Mouse (Mus musculus) thymus, postnatal 0 days (tissue): ENCODE results near the gene Mmp17. TPM values are rescaled to one million over a fixed set of nuclear protein-coding genes. Genes with fewer than 3 reads are reported as not detected.

ENCODE experiments used
- DNase-seq: peaks from one replicate; pipeline ENCODE4 v3.0.0-alpha.2; 2015; ENCODE audit warnings: low spot score
- polyA plus RNA-seq: library from polyadenylated mRNA; unstranded; fragments of >200 nt; fragmentation: Nextera tagmentation; extraction: Ambion mirVana; gene quantifications from 2 replicates; pipeline ENCODE4 v1.2.1, GENCODE M21; 2015

The Mmp17 gene
- 1.5 and 2.3 TPM in 2 replicates for polyA plus RNA-seq

DNA sequence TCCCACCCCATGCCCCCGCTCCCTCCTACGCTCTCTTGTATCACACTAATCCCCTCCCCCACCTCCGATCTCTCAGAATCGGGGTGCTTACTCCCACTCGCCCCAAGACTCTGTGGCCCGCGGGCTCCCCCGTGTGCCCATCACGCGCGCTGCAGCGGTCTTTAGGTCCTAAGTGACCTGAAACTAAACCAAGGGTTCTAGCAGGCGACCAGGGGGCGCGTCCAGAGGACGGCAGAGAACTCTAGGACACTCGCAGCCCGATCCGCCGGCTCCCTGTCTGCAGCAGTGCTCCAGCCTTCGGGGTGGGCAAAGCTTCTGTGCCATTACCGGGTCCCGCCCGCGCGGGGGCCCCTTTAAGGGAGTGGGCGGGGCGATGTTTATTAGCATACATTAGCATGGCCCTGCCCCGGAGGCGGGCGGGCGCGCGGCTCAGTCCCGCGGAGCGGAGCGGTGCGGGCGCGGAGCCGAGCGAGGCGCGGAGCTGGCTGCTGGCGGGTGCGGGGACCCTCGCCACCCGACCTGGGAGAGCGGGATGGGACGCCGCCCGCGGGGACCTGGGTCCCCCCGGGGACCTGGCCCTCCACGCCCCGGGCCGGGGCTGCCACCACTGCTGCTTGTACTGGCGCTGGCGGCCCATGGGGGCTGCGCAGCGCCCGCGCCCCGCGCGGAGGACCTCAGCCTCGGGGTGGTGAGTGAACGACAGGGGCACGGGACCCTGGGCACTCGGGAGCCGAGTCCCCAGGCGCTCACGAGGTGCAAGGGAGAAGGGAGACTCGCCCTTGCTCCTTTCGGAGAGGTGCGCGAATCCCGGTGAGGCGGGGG lies at the start of gene Mmp17:
Gene Mmp17, plus strand, starts transcription at position 409 of the 822 bp plus-strand sequence.
- DNase-seq, result peak; percentile 93

DNA sequence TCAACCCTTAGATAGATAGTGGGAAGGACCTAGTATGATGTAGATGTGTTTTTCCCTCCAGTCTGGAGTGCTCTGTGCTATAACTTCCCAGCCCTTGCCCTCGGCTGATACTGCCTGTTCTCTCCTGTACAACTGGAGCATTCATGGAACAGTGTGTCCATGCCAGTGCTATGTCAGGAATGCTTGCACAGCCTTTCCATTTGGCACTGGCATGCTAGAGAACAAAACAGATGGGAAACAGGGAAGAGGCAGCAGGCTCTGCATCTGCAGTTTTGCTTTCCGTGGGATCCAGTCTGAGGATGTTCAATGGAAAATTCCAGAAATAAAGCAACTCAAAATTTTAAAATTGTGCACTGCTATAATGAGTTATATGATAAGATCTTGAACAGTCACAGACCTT lies 49.5 kb upstream of the Mmp17 start:
- DNase-seq, result no peak

DNA sequence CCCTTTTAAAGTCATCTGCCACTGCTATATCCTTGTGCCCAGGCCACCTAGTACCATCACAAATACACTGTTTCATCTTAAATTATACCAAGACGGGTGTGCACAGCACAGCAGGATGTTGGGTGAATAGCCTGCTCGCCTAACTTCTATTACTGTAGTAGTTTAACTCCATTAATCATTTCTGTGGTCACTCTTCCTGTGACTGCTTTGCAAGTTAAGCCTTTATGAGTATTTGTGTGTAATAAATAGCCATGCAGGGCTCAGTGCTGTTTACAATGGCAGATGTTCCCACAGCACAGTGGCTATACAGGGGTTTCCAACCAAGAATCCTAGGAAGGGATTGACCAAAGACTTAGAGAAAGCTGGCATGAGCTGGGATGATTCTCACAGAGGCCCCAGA lies 48.9 kb upstream of the Mmp17 start:
- DNase-seq, result no peak

DNA sequence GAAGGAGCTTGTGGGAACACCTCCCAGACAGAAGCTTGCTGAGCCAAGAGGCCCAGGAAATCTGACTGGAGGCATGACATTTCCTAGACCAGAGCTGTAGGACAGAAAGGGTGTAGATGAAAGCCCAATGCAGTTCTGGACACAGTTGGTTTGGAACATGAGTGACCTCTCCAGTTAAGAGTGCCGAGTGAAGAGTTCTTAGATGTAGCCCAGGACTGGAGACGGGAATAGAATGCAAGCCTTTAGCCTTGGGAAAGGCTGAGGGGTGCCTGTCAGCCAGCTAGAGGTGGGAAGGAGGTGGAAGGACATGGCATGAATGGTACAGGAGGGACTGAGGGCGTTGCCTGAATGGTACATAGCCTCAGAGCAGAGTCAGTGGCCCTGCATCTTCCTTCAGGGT lies 48.5 kb upstream of the Mmp17 start:
- DNase-seq, result no peak

DNA sequence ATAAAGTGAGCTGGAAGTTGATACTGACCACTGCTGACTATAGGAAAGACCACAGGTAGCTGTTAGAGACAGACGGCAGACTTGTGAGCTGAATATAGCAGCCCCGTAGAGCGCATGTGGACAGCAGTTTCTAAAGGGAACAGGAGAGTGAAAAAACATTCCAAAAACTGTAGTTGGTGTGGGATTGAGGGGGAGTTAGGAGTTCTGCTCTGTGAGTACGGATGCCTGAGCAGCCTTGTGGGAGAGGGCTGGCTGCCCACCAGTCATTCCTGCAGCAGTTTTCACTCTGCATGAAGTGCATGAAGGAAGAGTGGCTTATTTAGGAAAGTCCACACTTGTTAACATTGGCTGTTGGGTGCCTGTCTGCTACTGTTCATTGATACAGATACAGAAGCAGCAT lies 45.1 kb upstream of the Mmp17 start:
- DNase-seq, result no peak

DNA sequence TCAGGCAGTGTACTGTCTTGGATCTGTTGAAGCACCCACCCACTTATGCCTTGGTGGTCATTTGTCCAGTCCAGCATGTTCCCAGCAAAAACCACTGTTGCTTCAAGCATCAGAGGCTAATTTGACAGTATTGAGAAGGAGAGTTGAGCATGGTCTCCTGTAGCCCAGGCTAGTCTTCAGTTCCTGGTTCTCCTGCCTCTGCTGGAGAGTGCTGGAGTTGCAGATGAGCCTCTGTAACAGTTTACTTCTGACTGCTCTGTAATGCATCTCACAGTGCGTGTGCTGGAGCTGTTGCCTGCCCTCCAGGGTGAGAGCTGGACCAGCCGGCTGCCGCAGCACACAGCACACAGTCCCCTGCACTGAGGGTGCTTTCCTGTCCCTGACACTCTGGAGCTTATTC lies 41.7 kb upstream of the Mmp17 start:
- no peak for DNase-seq

DNA sequence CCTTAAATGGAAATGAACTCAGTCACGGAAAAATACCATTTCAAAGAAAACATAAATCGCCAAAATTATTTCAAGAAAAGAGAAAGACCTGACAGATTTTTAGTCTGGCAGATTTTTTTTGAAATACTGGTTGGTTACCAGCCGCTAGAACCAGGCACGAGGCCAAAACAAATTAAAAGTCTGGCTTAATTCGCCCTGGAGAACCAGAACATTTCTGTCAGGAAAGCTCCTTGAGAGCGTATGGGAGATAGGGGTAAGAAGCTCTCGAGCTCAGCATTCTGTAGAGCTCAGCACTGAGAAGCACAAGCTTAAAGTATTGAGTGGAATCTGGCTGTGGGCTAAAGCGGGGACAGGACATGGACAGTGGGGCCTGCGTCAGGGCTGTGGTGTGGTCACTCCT lies 38.2 kb upstream of the Mmp17 start:
- DNase-seq, result no peak

DNA sequence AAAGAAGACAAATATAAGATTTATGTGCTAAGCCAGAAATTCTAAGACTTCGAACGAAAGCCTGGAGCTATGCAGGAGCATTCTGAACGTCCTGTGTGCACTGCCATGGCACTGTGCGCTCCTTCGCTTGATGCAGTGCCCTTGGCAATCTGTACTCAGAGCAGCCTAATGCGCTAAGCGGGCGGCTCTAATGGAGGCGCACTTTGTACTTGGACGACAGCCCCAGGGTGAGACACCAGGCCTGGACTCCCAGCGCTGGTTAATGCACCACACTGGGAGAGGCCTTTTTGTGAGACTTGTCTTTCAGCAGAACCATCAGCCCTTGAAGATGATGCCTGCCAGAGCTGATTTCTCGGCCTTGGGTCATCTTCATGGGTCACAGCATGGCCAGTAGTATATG lies 34.3 kb upstream of the Mmp17 start:
- DNase-seq, result no peak

DNA sequence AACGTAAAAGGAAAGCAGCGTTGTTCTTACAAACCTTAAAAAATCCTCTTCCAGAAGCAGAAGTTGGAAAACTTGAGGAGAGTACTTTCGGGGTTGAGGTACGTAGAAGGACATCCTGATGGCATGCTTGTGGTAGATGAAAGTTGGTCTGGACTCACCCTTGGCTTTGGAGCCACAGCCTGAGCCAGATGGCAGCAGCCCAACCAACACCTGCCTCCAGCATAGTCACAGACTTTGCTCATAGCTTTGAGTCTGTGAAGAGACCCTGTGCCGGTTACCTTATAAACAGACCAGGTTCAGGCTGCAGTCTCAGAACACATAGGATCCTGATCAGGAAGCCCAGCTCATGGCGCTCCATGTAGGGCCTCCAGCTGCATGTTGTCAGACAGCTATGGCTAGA lies 33.2 kb upstream of the Mmp17 start:
- no peak for DNase-seq

DNA sequence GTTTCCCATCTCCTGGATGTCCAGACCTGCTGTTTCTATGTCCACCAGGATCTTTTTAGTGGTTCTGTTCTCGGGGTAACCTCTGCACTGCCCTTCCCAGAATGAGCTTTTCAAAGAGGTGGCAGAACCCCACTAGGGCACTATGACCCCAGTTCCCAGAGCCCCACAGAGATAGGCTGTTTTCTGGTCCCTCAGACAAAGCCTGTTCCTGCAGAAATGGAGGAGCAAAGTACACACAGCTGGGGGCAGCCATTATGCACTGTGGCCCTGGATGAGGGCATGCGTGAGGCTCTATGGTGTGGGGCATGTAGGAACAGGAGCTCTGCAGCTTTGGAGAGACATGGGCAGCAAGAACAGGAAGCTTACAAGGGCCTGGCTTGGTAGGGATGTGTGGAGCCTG lies 32.0 kb upstream of the Mmp17 start:
- no peak for DNase-seq

DNA sequence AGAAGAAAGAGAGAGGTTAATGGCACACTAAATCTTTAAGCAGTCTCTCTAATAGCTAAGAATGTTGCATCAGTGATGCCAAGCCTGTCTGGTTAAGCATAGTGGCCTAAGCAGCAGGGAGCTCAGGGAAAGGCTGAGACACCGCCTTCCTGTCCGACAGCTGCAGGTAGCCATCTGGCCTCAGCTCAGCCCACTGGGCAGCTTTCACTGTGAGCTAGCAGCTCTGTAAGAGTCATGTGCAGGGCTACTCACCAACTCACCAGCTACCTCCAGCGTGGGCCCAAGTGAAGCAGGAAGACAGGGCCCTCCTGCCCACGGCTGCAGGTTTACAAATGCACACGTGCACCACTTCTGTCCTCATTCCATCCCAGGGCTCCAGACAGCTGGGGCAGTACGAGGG lies 30.3 kb upstream of the Mmp17 start:
- DNase-seq, result no peak

DNA sequence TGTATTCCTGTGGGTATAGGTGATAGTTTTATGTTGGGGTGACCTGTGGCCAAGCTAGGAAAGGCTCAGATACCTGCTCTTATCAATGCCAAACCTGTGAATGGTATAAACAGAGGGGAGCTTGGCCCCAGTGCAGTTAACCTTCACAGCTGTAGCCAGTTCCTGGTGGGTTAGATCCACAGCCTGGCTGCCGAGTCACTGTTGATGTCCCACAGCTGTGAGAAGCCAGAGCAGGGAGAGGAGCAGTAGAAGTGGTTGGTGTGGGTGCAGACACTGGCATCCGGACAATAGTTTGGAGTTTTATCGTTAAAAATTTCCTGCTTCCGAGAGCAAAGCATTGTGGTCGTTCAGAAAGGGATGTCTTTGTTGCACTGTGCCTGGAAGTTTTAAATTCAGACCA lies 25.4 kb upstream of the Mmp17 start:
- no peak for DNase-seq

DNA sequence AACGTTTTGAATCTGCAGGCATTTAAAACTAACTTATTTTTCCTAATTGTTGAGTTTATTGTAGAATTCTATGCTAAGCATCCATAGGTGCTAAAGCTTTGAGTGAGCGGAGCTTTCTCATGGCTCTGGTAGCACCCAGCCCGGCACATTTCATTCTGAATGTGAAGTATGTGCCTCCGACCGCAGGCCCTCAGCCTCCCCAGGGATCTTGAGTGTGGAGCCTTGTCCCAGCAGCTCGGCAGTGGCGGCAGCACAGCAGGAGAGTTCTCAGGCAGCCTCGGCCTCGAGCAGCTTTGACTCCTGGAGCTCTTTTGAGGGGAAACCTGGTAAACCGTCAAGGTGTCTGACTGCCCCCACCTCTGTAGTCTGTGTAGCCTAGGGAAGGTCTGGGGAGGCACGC lies 24.7 kb upstream of the Mmp17 start:
- no peak for DNase-seq

DNA sequence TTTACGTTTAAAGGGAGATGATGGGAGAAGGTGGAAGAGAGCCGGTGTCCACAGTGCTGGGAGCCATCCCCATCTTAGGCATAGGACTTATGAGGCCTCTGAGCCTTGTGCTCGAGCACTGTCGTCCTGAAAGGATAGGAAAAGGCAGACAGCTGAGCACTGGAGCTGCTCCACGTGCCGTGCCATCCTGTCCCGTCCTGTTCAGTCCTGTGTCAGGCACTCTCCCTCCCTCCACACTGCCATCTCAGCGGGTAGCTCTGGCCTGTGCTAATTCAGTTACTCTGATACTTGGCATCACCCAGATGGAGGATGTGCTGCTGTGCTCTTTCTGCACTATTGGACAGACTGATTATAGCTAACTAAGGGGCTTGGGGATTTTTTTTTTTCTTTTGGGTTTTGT lies 21.6 kb upstream of the Mmp17 start:
- DNase-seq, result no peak

DNA sequence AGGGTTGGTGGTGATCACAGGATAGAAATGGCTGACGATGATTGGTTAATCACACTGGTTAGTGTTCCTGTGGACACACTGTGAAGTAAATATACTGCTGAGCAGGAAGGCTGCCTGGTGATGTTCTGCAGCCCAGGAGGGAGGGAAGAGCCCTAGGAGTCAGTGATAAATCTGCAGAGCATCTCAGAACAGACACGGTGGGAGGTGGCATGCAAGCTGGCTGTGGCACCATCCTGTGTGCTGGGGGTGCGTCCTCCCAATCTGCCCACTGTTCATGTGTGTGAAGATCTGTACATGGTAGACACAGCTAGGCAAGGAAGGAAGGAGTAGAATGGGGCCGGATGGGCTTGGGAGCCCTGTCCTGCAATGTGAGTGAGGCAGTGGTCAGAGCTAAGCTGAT lies 15.4 kb upstream of the Mmp17 start:
- no peak for DNase-seq

DNA sequence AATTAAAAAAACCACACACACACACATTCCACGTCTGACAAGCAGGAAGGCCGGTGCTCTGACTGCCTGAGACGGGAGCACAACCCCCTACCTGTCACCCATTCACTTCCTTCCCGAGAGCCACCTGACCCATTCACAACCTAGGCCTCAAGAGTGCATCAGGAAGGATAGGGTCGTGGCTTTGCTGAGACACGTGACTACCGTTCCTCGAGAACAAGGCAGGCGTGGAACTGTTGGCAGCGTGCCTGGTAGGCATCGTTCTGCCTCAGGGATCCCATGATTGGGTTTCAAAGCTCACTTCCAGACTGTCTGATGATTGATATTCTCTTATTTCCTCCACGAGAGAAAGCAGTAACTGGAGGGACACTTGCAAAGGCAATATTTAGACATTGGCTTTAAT lies 5.8 kb upstream of the Mmp17 start:
- DNase-seq, result no peak

DNA sequence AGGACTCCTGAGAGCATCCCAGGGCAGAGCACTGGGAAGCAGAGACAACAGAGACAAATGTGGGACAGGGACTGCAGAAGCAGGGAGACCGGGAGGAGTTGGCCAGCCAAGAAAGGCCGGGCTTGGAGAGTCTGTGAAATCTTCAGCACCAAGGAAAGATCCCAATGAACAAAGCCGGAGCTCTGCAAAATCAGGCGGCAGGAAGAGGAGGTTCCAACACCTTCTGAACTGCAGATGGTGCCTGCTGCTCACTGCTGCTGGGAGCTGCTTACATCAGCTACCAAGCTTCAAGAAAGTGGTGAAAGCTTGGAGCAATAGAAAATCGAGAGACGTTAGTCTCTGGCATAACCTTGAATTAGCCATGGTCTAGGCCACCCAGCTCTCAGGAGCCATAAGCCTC lies 3.9 kb upstream of the Mmp17 start:
- DNase-seq, result no peak

DNA sequence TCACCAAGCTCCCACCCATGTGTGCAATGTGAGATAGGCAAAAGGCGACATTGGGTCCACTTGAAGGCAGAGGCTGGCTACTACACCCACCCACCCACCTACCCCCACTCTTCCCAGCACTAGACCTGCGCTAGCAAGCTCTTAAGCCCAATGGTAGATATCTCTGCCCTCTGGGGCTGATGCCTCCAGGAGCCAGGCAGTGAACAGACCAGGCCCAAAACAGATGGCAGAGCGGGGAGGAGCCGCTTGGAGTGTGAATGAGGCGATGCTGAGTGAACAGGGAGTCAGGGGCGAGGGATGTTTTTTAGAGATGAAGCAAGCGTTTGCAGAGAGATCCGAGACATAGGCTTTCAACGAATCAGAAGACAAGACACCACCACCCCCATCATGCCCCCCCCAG lies 3.4 kb upstream of the Mmp17 start:
- no peak for DNase-seq

DNA sequence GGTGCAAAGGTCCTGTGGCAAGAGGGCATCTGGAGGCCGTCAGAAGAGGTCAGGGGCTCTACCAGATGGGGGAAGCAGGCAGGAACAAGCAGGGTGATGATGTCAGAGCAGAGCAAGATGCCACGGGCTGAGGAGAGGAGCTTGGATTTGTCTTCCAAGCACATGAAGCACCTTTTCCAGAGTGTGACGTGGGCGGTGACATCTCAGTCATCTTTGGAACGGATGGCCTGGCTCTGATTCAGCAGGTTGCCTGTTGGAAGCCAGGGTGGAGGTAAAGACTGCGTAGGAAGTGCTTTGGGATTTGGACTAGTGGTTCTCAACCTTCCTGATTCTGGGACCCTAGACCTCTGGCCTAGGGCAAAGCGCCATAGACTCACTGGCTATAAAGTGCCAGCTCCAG lies 3.0 kb upstream of the Mmp17 start:
- no peak for DNase-seq

DNA sequence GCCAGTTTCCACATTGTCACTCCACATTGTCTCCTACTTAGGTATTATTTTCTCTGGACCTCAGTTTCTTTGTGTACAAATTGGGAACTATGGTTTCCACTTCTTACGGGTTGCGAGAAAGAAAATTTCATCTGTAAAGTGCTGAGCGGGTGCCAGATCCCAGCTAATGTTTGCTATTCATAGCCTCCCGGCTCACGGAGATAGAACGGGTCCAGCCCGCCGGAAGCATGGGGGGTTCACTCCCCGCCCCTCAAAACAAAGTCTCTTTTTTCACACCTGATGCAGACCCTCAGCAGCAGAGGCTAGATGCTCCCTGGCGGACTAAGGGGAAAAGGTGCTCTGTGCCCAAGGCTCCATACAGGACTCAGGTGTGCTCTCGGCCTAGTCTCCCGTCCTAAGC lies 638 bp upstream of the Mmp17 start:
- DNase-seq, result no peak

DNA sequence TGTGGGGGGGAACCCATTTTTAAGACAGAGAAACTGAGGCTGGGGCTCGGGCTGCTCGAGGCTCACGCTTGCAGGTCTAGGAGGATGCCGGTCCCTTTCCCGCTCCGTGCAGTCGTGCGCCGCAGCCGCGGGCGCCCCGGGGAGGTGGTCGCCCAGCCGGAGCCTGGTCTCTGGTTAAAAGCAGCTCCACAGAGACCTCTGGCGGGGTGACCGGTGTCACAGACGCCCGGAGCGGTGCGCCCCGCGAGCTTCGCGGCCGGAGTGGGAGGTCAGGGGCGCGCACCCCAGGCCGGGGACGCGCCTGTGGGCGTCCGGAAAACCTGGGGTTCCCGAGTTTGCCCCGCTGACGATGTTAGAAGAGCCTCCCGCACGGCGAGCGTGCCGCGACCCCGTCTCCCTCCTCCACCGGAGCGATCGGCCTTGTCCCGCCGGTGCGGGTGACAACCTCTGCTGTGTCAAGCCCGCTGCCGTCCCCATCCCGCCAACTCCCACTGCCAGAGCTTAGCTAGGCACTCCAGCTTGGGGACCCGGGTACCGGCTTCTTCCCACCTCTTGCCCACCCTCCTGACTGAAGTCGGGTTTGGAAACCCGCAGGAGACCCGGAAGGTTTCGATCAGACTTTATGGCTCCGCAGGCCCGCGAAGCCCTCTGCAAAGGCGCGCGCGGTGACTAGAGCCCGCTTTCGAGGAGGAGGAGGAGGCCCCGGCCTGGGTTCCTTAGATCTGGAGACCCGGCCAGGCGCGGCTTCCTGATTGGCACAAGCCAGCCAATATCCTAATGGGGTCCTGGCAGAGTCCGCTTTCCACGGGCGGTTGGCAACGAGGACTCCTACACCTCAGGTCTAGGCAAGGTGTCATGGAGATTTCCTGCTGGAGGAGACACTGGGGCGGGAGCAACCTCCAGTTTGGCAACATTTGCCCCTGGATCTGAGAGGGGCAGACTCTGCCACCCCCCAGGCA lies 893 bp downstream of the Mmp17 start:
- peak; percentile 46 for DNase-seq

DNA sequence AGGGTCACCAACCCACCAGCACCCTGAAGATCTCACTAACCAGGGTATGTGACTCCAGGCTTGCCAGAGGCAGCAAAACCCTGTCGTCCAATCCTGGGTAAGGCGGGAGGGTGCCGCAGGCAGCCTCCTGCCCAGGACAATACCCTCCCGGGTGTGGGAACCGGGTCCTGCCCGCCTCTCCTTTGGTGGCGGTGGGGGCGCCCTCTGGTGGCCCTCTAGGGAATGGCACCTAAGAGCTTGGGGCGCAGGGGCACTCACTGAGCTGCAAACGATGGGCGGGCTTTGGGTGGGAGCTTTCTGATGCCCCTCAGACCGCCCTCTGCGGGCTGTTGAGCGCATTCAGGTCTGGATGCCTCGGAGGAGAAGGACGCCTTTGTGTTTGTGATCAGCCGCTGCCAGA lies 2.0 kb downstream of the Mmp17 start:
- peak; percentile 94 for DNase-seq

DNA sequence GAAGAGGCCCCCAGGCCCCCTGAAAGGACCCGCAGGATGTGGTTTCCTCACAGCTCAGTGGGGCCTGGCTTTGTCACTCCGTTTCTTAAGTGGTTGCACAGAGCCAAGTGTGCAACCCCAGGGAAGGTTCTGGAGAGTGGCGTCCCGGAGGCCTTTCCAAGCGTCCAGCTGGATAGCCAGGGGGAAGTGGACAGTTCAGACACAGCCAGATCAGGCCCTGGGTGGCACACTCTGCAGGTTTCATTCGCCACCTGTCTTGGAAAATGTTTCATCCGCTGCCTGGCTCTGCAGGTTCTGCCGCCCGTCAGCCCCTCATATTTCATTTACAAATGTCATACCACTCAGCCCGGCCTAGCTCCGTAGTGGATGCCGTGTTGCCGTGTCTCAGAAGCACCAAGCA lies 2.5 kb downstream of the Mmp17 start:
- DNase-seq, result no peak
